Mouse (Mus musculus) small intestine, adult 10 weeks (tissue): Measurements from ENCODE around the gene Hexim2. TPM values are rescaled to one million over a fixed set of nuclear protein-coding genes. Genes with fewer than 3 reads are reported as not detected.

Experiments
- polyA plus RNA-seq: library from polyadenylated mRNA; stranded (reverse); fragments of 350-450 nt; fragmentation: Illumina TruSeq; extraction: RNeasy Lipid Tissue Mini Kit (QIAGEN cat#74804); gene quantifications from one replicate; pipeline ENCODE4 v1.2.3, GENCODE M21; 2014; ENCODE audit warnings: low replicate concordance

Hexim2 gene
- polyA plus RNA-seq = 0.82 TPM

GRCm38 (mm10) chr11:103131701-103132575 is at the start of gene Hexim2:
Hexim2 (plus strand) TSS chr11:103132429.

DNA sequence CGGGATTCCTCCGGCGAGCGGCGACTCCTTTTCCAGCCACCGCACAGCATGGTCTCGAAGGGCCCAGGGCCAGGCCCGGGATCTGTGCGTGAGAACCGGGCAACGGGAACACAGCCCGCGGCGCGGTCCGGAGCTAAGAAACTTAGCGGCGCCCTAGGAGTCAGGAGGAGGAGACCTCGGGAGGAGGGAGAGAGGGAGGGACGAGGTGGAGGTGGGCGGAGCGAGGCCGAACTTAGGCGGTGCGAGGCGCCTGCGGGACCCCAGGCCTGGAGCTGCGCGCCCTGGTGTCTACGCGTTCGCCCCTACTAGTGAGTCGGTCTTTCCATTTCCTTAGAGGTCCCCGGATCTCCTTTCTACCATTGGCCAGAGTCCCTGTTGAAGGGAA is 30.8 kb upstream of the Hexim2 start, which contains the start of the genes Plcd3 and Acbd4:
TSS of gene Plcd3 (minus strand) at position 178 of the 385 bp plus-strand sequence.
TSS of gene Acbd4 (plus strand) at position 202 of the 385 bp plus-strand sequence.

GRCm38 (mm10) chr11:103116008-103116818 is 16.0 kb upstream of the Hexim2 start, which contains the start of gene Hexim1:
Hexim1 (plus strand) TSS chr11:103116231.

GRCm38 (mm10) chr11:103170494-103171285 is 38.5 kb downstream of the Hexim2 start, which contains the start of gene Fmnl1:
Fmnl1 (plus strand) TSS chr11:103171107.

Other genes starting within 250 kb of the Hexim2 start
- gene Fam187a, start 247.3 kb upstream of the Hexim2 start, polyA plus RNA-seq = not detected
- gene Gfap, start 231.5 kb upstream of the Hexim2 start, polyA plus RNA-seq = not detected
- 0.67 TPM for gene Kif18b, start 207.3 kb upstream of the Hexim2 start, polyA plus RNA-seq
- gene C1ql1, start 185.7 kb upstream of the Hexim2 start, polyA plus RNA-seq = not detected
- gene Nmt1, start 104.2 kb upstream of the Hexim2 start, polyA plus RNA-seq = 7.2 TPM
- 3.3 TPM for gene Dcakd, start 104.1 kb upstream of the Hexim2 start, polyA plus RNA-seq
- not detected for gene Plcd3, start 30.8 kb upstream of the Hexim2 start, polyA plus RNA-seq
- gene Acbd4, start 30.7 kb upstream of the Hexim2 start, polyA plus RNA-seq = 7.1 TPM
- 34.2 TPM for gene Hexim1, start 16.2 kb upstream of the Hexim2 start, polyA plus RNA-seq
- not detected for gene Fmnl1, start 38.7 kb downstream of the Hexim2 start, polyA plus RNA-seq
- not detected for gene 1700023F06Rik, start 76.1 kb downstream of the Hexim2 start, polyA plus RNA-seq
- not detected for gene Spata32, start 86.0 kb downstream of the Hexim2 start, polyA plus RNA-seq
- gene Map3k14, start 135.0 kb downstream of the Hexim2 start, polyA plus RNA-seq = not detected
- gene Arhgap27, start 231.3 kb downstream of the Hexim2 start, polyA plus RNA-seq = 1.1 TPM